Mouse (Mus musculus) MEL (cell line): ENCODE measurements around the gene Cryba2. TPM values are rescaled to one million over a fixed set of nuclear protein-coding genes. Genes with fewer than 3 reads are reported as not detected.

ENCODE experiments used
- polyA plus RNA-seq, 2 experiments: library from polyadenylated mRNA; stranded (reverse) in 1 of 2; unstranded in 1 of 2; fragments of >175 nt in 1 of 2; fragments of >200 nt in 1 of 2; gene quantifications; 2 replicates each; pipeline versions ENCODE4 v1.2.1 to v1.2.4; 2012; ENCODE audit warnings: low replicate concordance in 2 of 2, low read depth in 1 of 2; ENCODE audit not compliant: insufficient read length in 2 of 2, insufficient read depth in 1 of 2, missing spikeins in 1 of 2
- total RNA-seq: library from RNA; depleted of rRNA; stranded (reverse); fragments of 300-350 nt; gene quantifications from 2 replicates; pipeline ENCODE4 v1.2.3, GENCODE M21; 2012; rRNA removed

The Cryba2 gene
- total and polyA plus RNA-seq, 3 experiments = not detected

Other genes with a start within 250 kb of the Cryba2 start
- 27.8 and 31.1 TPM in 2 replicates for gene Ttll4, start 231.4 kb downstream of the Cryba2 start, total RNA-seq
- 10 to 100 TPM in 1 of 2 experiments, not detected in 1; 85.9 TPM for gene Ttll4, start 231.4 kb downstream of the Cryba2 start, polyA plus RNA-seq
- not detected in 2 replicates for gene Cyp27a1, start 179.6 kb downstream of the Cryba2 start, total RNA-seq
- gene Cyp27a1, start 179.6 kb downstream of the Cryba2 start, polyA plus RNA-seq = not detected
- not detected in 2 replicates for gene Prkag3, start 143.9 kb downstream of the Cryba2 start, total RNA-seq
- under 1 TPM in 1 of 2 experiments, not detected in 1; 0.03 TPM for gene Prkag3, start 143.9 kb downstream of the Cryba2 start, polyA plus RNA-seq
- 0.20 TPM in 1 of 2 replicates, not detected in the other for gene Wnt6, start 121.3 kb downstream of the Cryba2 start, total RNA-seq
- gene Wnt6, start 121.3 kb downstream of the Cryba2 start, polyA plus RNA-seq = not detected
- gene Wnt10a, start 101.6 kb downstream of the Cryba2 start, total RNA-seq = not detected in 2 replicates
- not detected for gene Wnt10a, start 101.6 kb downstream of the Cryba2 start, polyA plus RNA-seq
- not detected in 2 replicates for gene Cdk5r2, start 38.2 kb downstream of the Cryba2 start, total RNA-seq
- not detected for gene Cdk5r2, start 38.2 kb downstream of the Cryba2 start, polyA plus RNA-seq
- gene Fev, start 7.7 kb downstream of the Cryba2 start, total RNA-seq = not detected in 2 replicates
- gene Fev, start 7.7 kb downstream of the Cryba2 start, polyA plus RNA-seq = not detected
- not detected in 2 replicates for gene Cfap65, start 42.5 kb upstream of the Cryba2 start, total RNA-seq
- not detected for gene Cfap65, start 42.5 kb upstream of the Cryba2 start, polyA plus RNA-seq
- 0.04 TPM in 1 of 2 replicates, not detected in the other for gene Ihh, start 58.5 kb upstream of the Cryba2 start, total RNA-seq
- gene Ihh, start 58.5 kb upstream of the Cryba2 start, polyA plus RNA-seq = under 1 TPM in 1 of 2 experiments, not detected in 1; 0.07 TPM
- gene Nhej1, start 232.1 kb upstream of the Cryba2 start, total RNA-seq = 1.7 and 2.1 TPM in 2 replicates
- gene Nhej1, start 232.1 kb upstream of the Cryba2 start, polyA plus RNA-seq = 1 to 10 TPM in 1 of 2 experiments, not detected in 1; 5.2 TPM
- 0.08 TPM in 1 of 2 replicates, not detected in the other for gene Slc23a3, start 240.7 kb upstream of the Cryba2 start, total RNA-seq
- gene Slc23a3, start 240.7 kb upstream of the Cryba2 start, polyA plus RNA-seq = under 1 TPM in 1 of 2 experiments, not detected in 1; 0.15 TPM
- 46.4 and 54.4 TPM in 2 replicates for gene Cnppd1, start 249.6 kb upstream of the Cryba2 start, total RNA-seq
- 100 to 1,000 TPM in 1 of 2 experiments, 10 to 100 TPM in 1; 70.1 to 314 TPM for gene Cnppd1, start 249.6 kb upstream of the Cryba2 start, polyA plus RNA-seq
- gene Retreg2, start 249.6 kb upstream of the Cryba2 start, total RNA-seq = 37.1 and 38.1 TPM in 2 replicates
- 10 to 100 TPM in 1 of 2 experiments, not detected in 1; 59.2 TPM for gene Retreg2, start 249.6 kb upstream of the Cryba2 start, polyA plus RNA-seq